Mouse (Mus musculus) myocyte (in vitro differentiated cells): ENCODE measurements around the gene Spic.

Experiments
- POLR2A ChIP-seq: IDR thresholded peaks from one replicate; pipeline ENCODE4 v1.6.1; 2011; ENCODE audit warnings: low read depth, mild to moderate bottlenecking, control low read depth, moderate library complexity; ENCODE audit not compliant: insufficient read length
- REST ChIP-seq: IDR thresholded peaks from one replicate; pipeline ENCODE4 v1.6.1; 2011; ENCODE audit warnings: mild to moderate bottlenecking, control low read depth, moderate library complexity; ENCODE audit not compliant: insufficient read depth, insufficient read length
- TCF12 ChIP-seq: IDR thresholded peaks from one replicate; pipeline ENCODE4 v1.6.1; 2011; ENCODE audit warnings: mild to moderate bottlenecking, control low read depth; ENCODE audit not compliant: poor library complexity, insufficient read depth, severe bottlenecking

GRCm38 (mm10) chr10:88658918-88659317 is 25.9 kb downstream of the Spic start:
- TF ChIP-seq POLR2A (no peak), TCF12 (peak; percentile 13), REST (no peak)
